Mouse (Mus musculus) erythroblast, embryonic 14.5 days (primary cell): ENCODE data around the gene Epas1.

ENCODE experiments used
- GATA1 ChIP-seq: IDR thresholded peaks from 2 replicates; pipeline ENCODE4 v1.6.1; 2012; ENCODE audit warnings: low read length, inconsistent platforms, mixed read lengths
- TAL1 ChIP-seq: IDR thresholded peaks from 3 replicates; pipeline ENCODE4 v1.6.1; 2012; ENCODE audit warnings: low read length, inconsistent platforms, mixed read lengths

DNA sequence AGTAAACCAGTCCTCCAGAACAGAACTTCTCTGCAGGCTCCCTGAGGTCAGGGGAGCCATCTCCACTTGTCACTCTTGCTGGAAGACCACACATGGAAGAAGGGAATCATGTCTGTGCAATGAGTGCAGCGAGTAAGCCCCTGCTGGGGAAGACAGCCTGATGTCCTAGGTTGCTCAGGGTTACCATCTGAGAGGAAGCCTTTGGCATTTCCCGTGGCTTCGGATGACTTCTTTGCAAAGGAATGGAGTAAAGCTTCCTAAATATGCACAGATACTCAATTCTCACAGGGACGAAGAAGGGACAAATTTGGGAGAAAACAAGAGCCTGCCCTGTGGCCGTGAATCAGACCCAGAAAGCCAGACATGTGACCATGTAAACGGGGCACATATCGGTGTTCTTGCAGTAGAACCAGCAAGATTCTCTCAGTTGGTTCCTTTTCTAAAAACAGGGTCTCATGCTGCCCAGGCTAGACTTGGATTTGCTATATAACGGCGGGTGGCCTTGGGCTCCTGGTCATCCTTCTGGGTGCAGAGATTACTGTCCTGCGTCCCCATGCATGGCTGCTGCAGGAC, 31.0 kb downstream of the Epas1 start:
- TF ChIP-seq GATA1 (no peak), TAL1 (no peak)
